Mouse (Mus musculus) brain, embryonic 14.5 days (tissue): ENCODE results near the gene S100a13. TPM values are rescaled to one million over a fixed set of nuclear protein-coding genes. Genes with fewer than 3 reads are reported as not detected.
A peak's percentile ranks its signal among the peaks of the same experiment; 100 is the strongest.

Experiments used
- DNase-seq: peaks from one replicate; pipeline ENCODE4 v3.0.0-alpha.2; 2011; ENCODE audit warnings: low read depth
- CTCF ChIP-seq: fragments of 200-500 bp; IDR thresholded peaks from 2 replicates; pipeline ENCODE4 v1.5.1; 2012; ENCODE audit warnings: inconsistent platforms, mild to moderate bottlenecking, moderate library complexity, borderline replicate concordance; ENCODE audit not compliant: insufficient read depth, insufficient read length; ENCODE audit errors: extremely low read depth
- POLR2A ChIP-seq: fragments of 200-500 bp; IDR thresholded peaks from 2 replicates; pipeline ENCODE4 v1.6.1; 2012; ENCODE audit warnings: mild to moderate bottlenecking, inconsistent platforms, borderline replicate concordance; ENCODE audit not compliant: poor library complexity, insufficient read depth, insufficient read length, severe bottlenecking; ENCODE audit errors: extremely low read depth
- polyA plus RNA-seq: library from polyadenylated mRNA; depleted of rRNA; stranded (reverse); fragments of >200 nt; gene quantifications from 2 replicates; pipeline ENCODE4 v1.2.3, GENCODE M21; 2012

Gene S100a13
- polyA plus RNA-seq, 1 experiment = 6.7 TPM

- no peak for DNase-seq
Measured at GRCm38 (mm10) chr3:90486998-90487397, 27.2 kb upstream of the S100a13 start.

GRCm38 (mm10) chr3:90488576-90488975, 25.7 kb upstream of the S100a13 start:
- TF ChIP-seq CTCF (no peak), POLR2A (no peak)
- no peak for DNase-seq

More at GRCm38 (mm10) chr3:90486998-90487397, 27.2 kb upstream of the S100a13 start:
- TF ChIP-seq POLR2A = no peak
- TF ChIP-seq CTCF = no peak

- peak; percentile 85 for TF ChIP-seq CTCF
- TF ChIP-seq POLR2A = peak; percentile 91
- DNase-seq = peak; percentile 98
Measured at GRCm38 (mm10) chr3:90490696-90491256, 23.5 kb upstream of the S100a13 start, which contains the start of gene Snapin. Snapin (minus strand) TSS chr3:90491033.

GRCm38 (mm10) chr3:90491350-90491749, 22.9 kb upstream of the S100a13 start:
- TF ChIP-seq POLR2A (no peak), CTCF (no peak)
- DNase-seq = peak; percentile 34

- TF ChIP-seq CTCF (no peak), POLR2A (no peak)
- DNase-seq = no peak
Measured at GRCm38 (mm10) chr3:90493831-90494540, 20.2 kb upstream of the S100a13 start.

GRCm38 (mm10) chr3:90495850-90496525, 18.2 kb upstream of the S100a13 start:
- DNase-seq = no peak
- TF ChIP-seq POLR2A = no peak
- no peak for TF ChIP-seq CTCF

GRCm38 (mm10) chr3:90497597-90497996, 16.6 kb upstream of the S100a13 start:
- TF ChIP-seq CTCF = no peak
- no peak for TF ChIP-seq POLR2A
- DNase-seq = no peak

- no peak for TF ChIP-seq POLR2A
- TF ChIP-seq CTCF = no peak
- no peak for DNase-seq
Measured at GRCm38 (mm10) chr3:90503444-90503843, 10.8 kb upstream of the S100a13 start.

- no peak for DNase-seq
- TF ChIP-seq CTCF (no peak), POLR2A (no peak)
Measured at GRCm38 (mm10) chr3:90505216-90505615, 9.0 kb upstream of the S100a13 start.

- DNase-seq = no peak
Measured at GRCm38 (mm10) chr3:90506362-90506761, 7.9 kb upstream of the S100a13 start.

GRCm38 (mm10) chr3:90508287-90508949, 5.8 kb upstream of the S100a13 start:
- TF ChIP-seq POLR2A (no peak), CTCF (no peak)
- DNase-seq = peak; percentile 29

More at GRCm38 (mm10) chr3:90506362-90506761, 7.9 kb upstream of the S100a13 start:
- TF ChIP-seq POLR2A = no peak
- TF ChIP-seq CTCF = no peak
